Mouse (Mus musculus) midbrain, postnatal 0 days (tissue): ENCODE data around the gene Alpl. TPM values are rescaled to one million over a fixed set of nuclear protein-coding genes. Genes with fewer than 3 reads are reported as not detected.

Experiments
- ATAC-seq: fragments of 200-750 bp; cut with Nextera tagmentation; 2 replicates; pipeline ENCODE4 v1.8.0; 2017; ENCODE audit warnings: moderate number of reproducible peaks, mild to moderate bottlenecking, moderate TSS enrichment, moderate library complexity; ENCODE audit not compliant: low FRiP score
- DNase-seq: peaks from one replicate; pipeline ENCODE4 v3.0.0-alpha.2; 2015; ENCODE audit warnings: low spot score
- H3K27ac ChIP-seq: fragments of 300-500 bp; sonication (generic); 2 replicates; pipeline ENCODE4 v1.5.1; 2014; ENCODE audit warnings: low read depth, mild to moderate bottlenecking, low read length, mixed read lengths
- H3K27me3 ChIP-seq: fragments of 300-500 bp; sonication (generic); 2 replicates; pipeline ENCODE4 v1.6.1; 2014; ENCODE audit warnings: low read length, control low read depth, mixed read lengths; ENCODE audit not compliant: insufficient read depth
- H3K36me3 ChIP-seq: fragments of 300-500 bp; sonication (generic); 2 replicates; pipeline ENCODE4 v1.6.1; 2014; ENCODE audit warnings: low read length, control low read depth, mixed read lengths; ENCODE audit not compliant: insufficient read depth
- H3K4me1 ChIP-seq: fragments of 300-500 bp; sonication (generic); 2 replicates; pipeline ENCODE4 v1.6.1; 2014; ENCODE audit warnings: mild to moderate bottlenecking, control low read depth, antibody characterized with exemption, low read length, mixed read lengths; ENCODE audit not compliant: insufficient read depth
- H3K4me2 ChIP-seq: fragments of 300-500 bp; sonication (generic); 2 replicates; pipeline ENCODE4 v1.6.1; 2014; ENCODE audit warnings: low read depth, mild to moderate bottlenecking, low read length, mixed read lengths; ENCODE audit not compliant: poor library complexity, severe bottlenecking
- H3K4me3 ChIP-seq: fragments of 300-500 bp; sonication (generic); 2 replicates; pipeline ENCODE4 v1.5.1; 2014; ENCODE audit warnings: low read depth, mild to moderate bottlenecking, low read length, moderate library complexity
- H3K9ac ChIP-seq: fragments of 300-500 bp; sonication (generic); replicated peaks from 2 replicates; pipeline ENCODE4 v1.6.1; 2014; ENCODE audit warnings: mild to moderate bottlenecking, low read length, moderate library complexity, mixed read lengths; ENCODE audit not compliant: poor library complexity, severe bottlenecking
- H3K9me3 ChIP-seq: fragments of 300-500 bp; sonication (generic); 2 replicates; pipeline ENCODE4 v1.6.1; 2016; ENCODE audit warnings: low read length, control low read depth
- CTCF ChIP-seq: IDR thresholded peaks from 2 replicates; pipeline ENCODE4 v1.5.1; 2016; ENCODE audit warnings: antibody characterized with exemption, mild to moderate bottlenecking
- WGBS: fragments of 180-500 bp; shearing (Covaris S2); extraction: QIAGEN DNeasy Blood & Tissue Kit; methylation state at CpG from one replicate; pipeline ENCODE4 v1.1.7; 2014; 5-methylcytosine and 5-hydroxymethylcytosine counted together
- polyA plus RNA-seq: library from polyadenylated mRNA; unstranded; fragments of >200 nt; fragmentation: Nextera tagmentation; extraction: Ambion mirVana; gene quantifications from 2 replicates; pipeline ENCODE4 v1.2.1, GENCODE M21; 2015
- total RNA-seq: library from RNA; depleted of rRNA; stranded (reverse); fragments of >200 nt; gene quantifications from 2 replicates; pipeline ENCODE4 v1.2.3, GENCODE M21; 2014

Alpl gene
- total and polyA plus RNA-seq, 2 experiments from 2014 or later, result 14.3 to 16.1 TPM

DNA sequence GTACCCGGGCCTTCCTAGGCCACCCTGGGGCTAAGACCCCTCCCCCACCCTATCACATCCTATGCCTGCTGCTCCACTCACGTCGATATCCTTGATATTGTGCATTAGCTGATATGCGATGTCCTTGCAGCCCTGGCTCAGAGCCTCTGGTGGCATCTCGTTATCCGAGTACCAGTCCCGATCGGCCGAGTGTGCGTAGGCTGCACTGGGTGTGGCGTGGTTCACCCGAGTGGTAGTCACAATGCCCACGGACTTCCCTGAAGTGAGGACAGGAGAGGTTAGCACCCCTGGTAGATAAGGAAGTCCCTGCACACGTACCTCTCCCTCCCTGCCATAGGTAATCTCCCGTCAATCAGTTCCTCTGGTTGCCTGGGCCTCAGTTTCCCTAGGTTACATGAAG lies 43.7 kb downstream of the Alpl start:
- no peaks in the 10 kb centered on the region for H3K27me3 ChIP-seq
- WGBS, result 76% methylated on average over 15 of the region's 15 CpGs
- TF ChIP-seq CTCF, result no peak

DNA sequence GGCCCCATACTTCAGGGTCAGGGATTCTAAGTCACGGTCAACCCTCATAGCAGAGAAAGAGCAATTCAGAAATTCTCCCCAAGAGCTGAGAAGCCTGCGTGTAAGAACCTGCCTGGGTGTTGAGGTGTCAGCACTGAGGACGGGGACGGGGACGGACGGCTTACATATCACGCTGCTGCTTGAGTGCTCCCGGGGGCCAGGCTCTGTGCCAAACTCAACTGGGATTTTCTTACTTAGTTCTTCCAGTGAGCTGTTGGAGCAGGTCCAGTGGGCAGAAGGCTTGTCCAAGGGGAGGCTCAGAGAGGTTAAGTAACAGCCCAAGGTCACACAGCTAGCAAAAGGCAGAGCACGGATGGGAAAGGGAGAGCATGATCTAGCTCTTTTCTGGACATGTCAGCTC lies 44.5 kb downstream of the Alpl start:
- Histone ChIP-seq H3K4me3 (no peak overlapping the region), H3K27me3 (no peaks in the 10 kb centered on the region), H3K4me1 (no peaks in the 10 kb centered on the region), H3K4me2 (no peak overlapping the region), H3K27ac (no peak overlapping the region), H3K9ac (no peak overlapping the region), H3K9me3 (no peaks in the 10 kb centered on the region), H3K36me3 (no peaks in the 10 kb centered on the region)
- 69% methylated on average over 9 of the region's 9 CpGs for WGBS
- no peak for DNase-seq
- no peak for TF ChIP-seq CTCF
- no peak for ATAC-seq

More for the DNA sequence above, 43.7 kb downstream of the Alpl start:
- Histone ChIP-seq H3K4me2 (no peak overlapping the region), H3K36me3 (no peaks in the 10 kb centered on the region), H3K9me3 (no peaks in the 10 kb centered on the region), H3K9ac (no peak overlapping the region), H3K27ac (no peak overlapping the region), H3K4me3 (no peak overlapping the region), H3K4me1 (no peaks in the 10 kb centered on the region)
- ATAC-seq (no peak), DNase-seq (no peak)

DNA sequence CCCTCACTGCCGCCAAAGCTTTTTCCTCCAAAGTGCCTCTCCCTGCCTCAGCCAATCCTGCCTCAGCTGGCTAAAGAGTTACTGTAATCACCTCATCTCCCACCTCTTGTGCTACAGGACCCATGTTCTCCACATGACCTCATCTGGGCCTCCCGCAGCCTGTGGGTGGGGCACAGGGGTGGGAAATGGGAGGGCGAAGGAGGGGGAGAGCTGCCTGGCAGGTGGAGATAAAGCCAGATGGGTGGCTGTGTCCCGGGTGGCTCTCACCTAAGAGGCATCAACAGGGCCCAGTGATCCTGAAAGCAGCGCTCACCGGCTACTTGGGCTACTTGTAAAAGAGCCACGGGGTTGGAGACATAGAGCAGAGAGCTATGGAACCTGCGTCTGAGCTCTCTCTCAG lies 44.9 kb downstream of the Alpl start:
- Histone ChIP-seq H3K9me3 (no peaks in the 10 kb centered on the region), H3K4me2 (no peak overlapping the region), H3K4me1 (no peaks in the 10 kb centered on the region), H3K27ac (no peak overlapping the region), H3K9ac (no peak overlapping the region), H3K27me3 (no peaks in the 10 kb centered on the region), H3K4me3 (no peak overlapping the region), H3K36me3 (no peaks in the 10 kb centered on the region)
- WGBS, result 85% methylated on average over 8 of the region's 8 CpGs
- TF ChIP-seq CTCF, result no peak
- DNase-seq (no peak), ATAC-seq (no peak)

DNA sequence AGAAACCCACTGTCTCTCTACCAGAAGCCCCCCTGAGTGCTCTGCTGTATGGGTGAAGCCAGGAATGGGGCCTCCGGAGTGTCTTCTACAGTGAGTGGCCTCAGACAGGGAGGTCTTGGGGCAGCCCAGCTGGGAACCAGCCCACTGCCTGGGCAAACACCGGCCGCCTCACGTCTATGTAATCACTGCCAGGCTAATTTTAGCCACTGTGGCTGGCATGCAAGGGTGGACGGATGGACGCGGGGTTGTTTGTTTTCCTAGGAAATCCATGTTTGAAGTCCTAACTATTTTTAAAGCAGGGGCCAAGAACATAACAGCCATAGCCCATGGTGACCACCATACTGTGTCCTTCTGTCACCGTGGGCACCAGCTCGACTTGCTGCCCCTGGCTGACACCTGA lies 46.1 kb downstream of the Alpl start:
- Histone ChIP-seq H3K9me3 (no peaks in the 10 kb centered on the region), H3K4me2 (no peak overlapping the region), H3K36me3 (no peaks in the 10 kb centered on the region), H3K27me3 (no peaks in the 10 kb centered on the region), H3K4me3 (no peak overlapping the region), H3K27ac (no peak overlapping the region), H3K9ac (no peak overlapping the region), H3K4me1 (no peaks in the 10 kb centered on the region)
- DNase-seq (no peak), ATAC-seq (no peak)
- no peak for TF ChIP-seq CTCF
- 79% methylated on average over 9 of the region's 9 CpGs for WGBS

DNA sequence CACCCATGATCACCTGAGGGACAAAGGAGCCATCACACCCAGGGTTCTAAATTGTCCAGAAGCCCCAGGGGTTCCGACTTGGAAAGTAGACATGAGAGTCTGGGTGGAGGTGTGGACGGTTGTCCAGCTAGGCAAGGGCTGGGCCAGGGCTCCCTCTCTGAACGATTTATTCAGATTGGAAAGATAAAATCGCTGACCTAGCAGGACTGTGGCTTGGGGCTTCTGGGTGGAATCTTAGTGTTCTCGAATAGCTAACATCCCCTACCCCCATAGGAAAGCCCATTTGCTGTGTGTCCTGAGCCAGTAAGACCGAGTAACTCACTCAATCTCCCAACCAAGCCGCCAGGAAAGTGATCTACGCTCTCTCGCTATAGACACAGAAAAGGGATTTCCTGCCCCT lies 46.5 kb downstream of the Alpl start:
- Histone ChIP-seq H3K9me3 (no peaks in the 10 kb centered on the region), H3K27ac (no peak overlapping the region), H3K27me3 (no peaks in the 10 kb centered on the region), H3K4me1 (no peaks in the 10 kb centered on the region), H3K36me3 (no peaks in the 10 kb centered on the region), H3K4me3 (no peak overlapping the region), H3K9ac (no peak overlapping the region), H3K4me2 (no peak overlapping the region)
- TF ChIP-seq CTCF, result no peak
- no peak for DNase-seq
- 77% methylated on average over 9 of the region's 9 CpGs for WGBS
- no peak for ATAC-seq

DNA sequence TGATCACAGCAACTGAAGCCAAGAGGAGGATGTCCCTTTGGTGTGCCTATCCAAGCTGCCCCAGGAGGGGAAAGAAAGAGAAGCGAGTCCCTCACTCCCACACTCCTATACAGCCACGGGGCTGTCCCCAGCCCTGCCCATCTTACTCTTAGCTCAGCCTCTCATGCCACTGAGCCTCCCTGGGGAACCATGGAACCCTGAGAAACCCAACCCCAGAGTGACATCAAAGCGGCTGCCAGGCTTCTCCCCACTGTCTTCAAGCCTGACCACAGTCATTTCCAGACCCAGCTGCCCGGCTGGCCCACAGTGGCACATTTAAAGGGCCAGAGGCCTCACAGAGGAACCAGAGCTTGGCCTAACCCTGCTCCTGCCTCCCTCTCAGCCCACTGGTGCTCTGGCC lies 47.5 kb downstream of the Alpl start:
- Histone ChIP-seq H3K4me1 (no peaks in the 10 kb centered on the region), H3K4me2 (no peak overlapping the region), H3K9me3 (no peaks in the 10 kb centered on the region), H3K9ac (no peak overlapping the region), H3K36me3 (no peaks in the 10 kb centered on the region), H3K27ac (no peak overlapping the region), H3K27me3 (no peaks in the 10 kb centered on the region), H3K4me3 (no peak overlapping the region)
- TF ChIP-seq CTCF, result no peak
- DNase-seq (peak; percentile 66), ATAC-seq (no peak; the same call in 1 of the 2 replicates)
- 62% methylated on average over 4 of the region's 4 CpGs for WGBS
